Mouse (Mus musculus): ENCODE results near the gene Commd2.

GRCm38 (mm10) chr3:57625275-57625997, 26.1 kb downstream of the Commd2 start:
- no peak for TF ChIP-seq POLR2A (IDR thresholded peaks at IDR 0.05; ENCODE audit: extremely low read depth, insufficient read depth, low read length)
- peak; percentile 69 for TF ChIP-seq CTCF (IDR thresholded peaks at IDR 0.05; ENCODE audit: extremely low read depth, insufficient read depth, low read length)
